Mouse (Mus musculus) heart, embryonic 11.5 days (tissue): ENCODE data around the gene Synj1. TPM values are rescaled to one million over a fixed set of nuclear protein-coding genes. Genes with fewer than 3 reads are reported as not detected.

Experiments
- ATAC-seq: fragments of 200-750 bp; cut with Nextera tagmentation; replicated peaks from 2 replicates; pipeline ENCODE4 v1.8.0; 2017; ENCODE audit warnings: moderate library complexity; ENCODE audit not compliant: insufficient number of reproducible peaks, low FRiP score, low TSS enrichment
- H3K27ac ChIP-seq: fragments of 300-500 bp; sonication (generic); 2 replicates; pipeline ENCODE4 v1.5.1; 2014; ENCODE audit warnings: mild to moderate bottlenecking, low read depth, low read length
- H3K27me3 ChIP-seq: fragments of 300-500 bp; sonication (generic); 2 replicates; pipeline ENCODE4 v1.6.1; 2014; ENCODE audit warnings: mild to moderate bottlenecking, low read length, mixed read lengths; ENCODE audit not compliant: control insufficient read depth, insufficient read depth
- H3K36me3 ChIP-seq: fragments of 300-500 bp; sonication (generic); 2 replicates; pipeline ENCODE4 v1.6.1; 2014; ENCODE audit warnings: mild to moderate bottlenecking, low read length, moderate library complexity, mixed read lengths; ENCODE audit not compliant: control insufficient read depth, insufficient read depth
- H3K4me1 ChIP-seq: fragments of 300-500 bp; sonication (generic); 2 replicates; pipeline ENCODE4 v1.6.1; 2014; ENCODE audit warnings: low read length; ENCODE audit not compliant: control insufficient read depth, insufficient read depth
- H3K4me2 ChIP-seq: fragments of 300-500 bp; sonication (generic); 2 replicates; pipeline ENCODE4 v1.6.1; 2014; ENCODE audit warnings: mild to moderate bottlenecking, moderate library complexity
- H3K4me3 ChIP-seq: fragments of 300-500 bp; sonication (generic); 2 replicates; pipeline ENCODE4 v1.5.1; 2014; ENCODE audit warnings: low read depth, low read length
- H3K9ac ChIP-seq: fragments of 300-500 bp; sonication (generic); 2 replicates; pipeline ENCODE4 v1.6.1; 2014; ENCODE audit warnings: mild to moderate bottlenecking, low read depth, low read length, moderate library complexity
- H3K9me3 ChIP-seq: fragments of 300-500 bp; sonication (generic); replicated peaks from 2 replicates; pipeline ENCODE4 v1.6.1; 2016; ENCODE audit warnings: low read length; ENCODE audit not compliant: control insufficient read depth
- WGBS: fragments of 180-500 bp; shearing (Covaris S2); extraction: QIAGEN DNeasy Blood & Tissue Kit; methylation state at CpG from one replicate; pipeline ENCODE4 v1.1.7; 2014; ENCODE audit not compliant: insufficient replicate concordance; 5-methylcytosine and 5-hydroxymethylcytosine counted together
- polyA plus RNA-seq: library from polyadenylated mRNA; unstranded; fragments of >200 nt; fragmentation: Nextera tagmentation; extraction: Ambion mirVana; gene quantifications from 2 replicates; pipeline ENCODE4 v1.2.1, GENCODE M21; 2014

Gene Synj1
- polyA plus RNA-seq, 1 experiment from 2014 or later: 15.2 TPM

- 85% methylated on average over 9 of the region's 9 CpGs for WGBS
- no peak overlapping the region for H3K4me2 ChIP-seq
- H3K36me3 ChIP-seq: peaks cover 4% of the 10 kb centered on the region; the same call in 1 of the 2 replicates
- H3K4me3 ChIP-seq: no peak overlapping the region
- no peak overlapping the region for H3K27ac ChIP-seq
- H3K4me1 ChIP-seq: no peaks in the 10 kb centered on the region; the same call in 1 of the 2 replicates
- H3K9ac ChIP-seq: no peak overlapping the region
- ATAC-seq: no peak
- no peaks in the 10 kb centered on the region for H3K27me3 ChIP-seq
- no peaks in the 10 kb centered on the region for H3K9me3 ChIP-seq
These were observed 58.0 kb downstream of the Synj1 start for GRCm38 (mm10) chr16:90953147-90953546.

GRCm38 (mm10) chr16:90950354-90950963 is 60.6 kb downstream of the Synj1 start:
- no peaks in the 10 kb centered on the region; the same call in 1 of the 2 replicates for H3K4me1 ChIP-seq

GRCm38 (mm10) chr16:90946977-90947376 is 64.1 kb downstream of the Synj1 start:
- peaks cover 3% of the 10 kb centered on the region; the same call in 1 of the 2 replicates for H3K36me3 ChIP-seq
- ATAC-seq: no peak
- no peaks in the 10 kb centered on the region for H3K4me1 ChIP-seq
- no peak overlapping the region for H3K9ac ChIP-seq
- 92% methylated on average over 8 of the region's 8 CpGs for WGBS
- no peak overlapping the region for H3K4me2 ChIP-seq
- no peaks in the 10 kb centered on the region for H3K9me3 ChIP-seq
- H3K4me3 ChIP-seq: no peak overlapping the region
- no peak overlapping the region for H3K27ac ChIP-seq
- no peaks in the 10 kb centered on the region for H3K27me3 ChIP-seq

More at GRCm38 (mm10) chr16:90950354-90950963, 60.6 kb downstream of the Synj1 start:
- Histone ChIP-seq H3K4me2 (peak overlapping the region; percentile 14; the same call in 1 of the 2 replicates), H3K27ac (no peak overlapping the region), H3K4me3 (no peak overlapping the region), H3K9me3 (no peaks in the 10 kb centered on the region), H3K9ac (no peak overlapping the region), H3K27me3 (no peaks in the 10 kb centered on the region), H3K36me3 (peaks cover 4% of the 10 kb centered on the region; the same call in 1 of the 2 replicates)
- no peak for ATAC-seq
- 35% methylated on average over 17 of the region's 17 CpGs for WGBS

- Histone ChIP-seq H3K4me1 (no peaks in the 10 kb centered on the region), H3K4me3 (no peak overlapping the region), H3K4me2 (no peak overlapping the region), H3K9me3 (no peaks in the 10 kb centered on the region), H3K9ac (no peak overlapping the region), H3K36me3 (peaks cover 3% of the 10 kb centered on the region; the same call in 1 of the 2 replicates), H3K27ac (no peak overlapping the region), H3K27me3 (no peaks in the 10 kb centered on the region)
- WGBS: 87% methylated on average over 7 of the region's 7 CpGs
- no peak for ATAC-seq
These were observed 69.9 kb downstream of the Synj1 start for GRCm38 (mm10) chr16:90941246-90941645.

GRCm38 (mm10) chr16:90934687-90935328 is 76.3 kb downstream of the Synj1 start, which contains the start of gene Cfap298:
Cfap298 (minus strand) TSS chr16:90935114.
- under 1% methylated on average over 56 of the region's 56 CpGs for WGBS
- Histone ChIP-seq H3K4me1 (no peaks in the 10 kb centered on the region), H3K9me3 (no peaks in the 10 kb centered on the region), H3K4me3 (peak within 1 kb of the TSS; percentile 88), H3K27ac (peak within 1 kb of the TSS; percentile 85), H3K27me3 (no peaks in the 10 kb centered on the region), H3K36me3 (no peaks in the 10 kb centered on the region; the same call in 1 of the 2 replicates), H3K4me2 (peak within 1 kb of the TSS; percentile 90), H3K9ac (peak within 1 kb of the TSS; percentile 84)
- ATAC-seq: peak; percentile 92

- H3K4me1 ChIP-seq: no peaks in the 10 kb centered on the region
- no peaks in the 10 kb centered on the region; the same call in 1 of the 2 replicates for H3K36me3 ChIP-seq
- no peaks in the 10 kb centered on the region for H3K27me3 ChIP-seq
- ATAC-seq: peak; percentile 50; the same call in 1 of the 2 replicates
- peak overlapping the region; percentile 84 for H3K9ac ChIP-seq
- under 1% methylated on average over 38 of the region's 38 CpGs for WGBS
- peak overlapping the region; percentile 90 for H3K4me2 ChIP-seq
- no peaks in the 10 kb centered on the region for H3K9me3 ChIP-seq
- peak overlapping the region; percentile 88 for H3K4me3 ChIP-seq
- H3K27ac ChIP-seq: peak overlapping the region; percentile 85
These were observed 76.9 kb downstream of the Synj1 start for GRCm38 (mm10) chr16:90934193-90934686.

GRCm38 (mm10) chr16:90933534-90934176 is 77.5 kb downstream of the Synj1 start:
- Histone ChIP-seq H3K27ac (peak overlapping the region; percentile 85), H3K27me3 (no peaks in the 10 kb centered on the region), H3K9me3 (no peaks in the 10 kb centered on the region), H3K4me1 (no peaks in the 10 kb centered on the region), H3K9ac (peak overlapping the region; percentile 84), H3K4me3 (peak overlapping the region; percentile 88), H3K4me2 (peak overlapping the region; percentile 90), H3K36me3 (no peaks in the 10 kb centered on the region; the same call in 1 of the 2 replicates)
- no peak for ATAC-seq
- 29% methylated on average over 13 of the region's 13 CpGs for WGBS

GRCm38 (mm10) chr16:90927446-90927845 is 83.7 kb downstream of the Synj1 start:
- no peaks in the 10 kb centered on the region for H3K36me3 ChIP-seq
- H3K9me3 ChIP-seq: peaks cover under 1% of the 10 kb centered on the region; the same call in 1 of the 2 replicates
- no peak overlapping the region for H3K9ac ChIP-seq
- H3K4me1 ChIP-seq: no peaks in the 10 kb centered on the region
- no peaks in the 10 kb centered on the region for H3K27me3 ChIP-seq
- no peak overlapping the region for H3K4me3 ChIP-seq
- 85% methylated on average over 4 of the region's 4 CpGs for WGBS
- ATAC-seq: no peak
- H3K4me2 ChIP-seq: no peak overlapping the region
- no peak overlapping the region for H3K27ac ChIP-seq
